Mouse (Mus musculus) adrenal gland (tissue): ENCODE data around the gene Popdc3.
"Not testable (repeated sequence)": the region's sequence is repeated elsewhere in the genome, so short reads cannot be mapped to it uniquely, and the experiment has no call there.

Experiments
- intact Hi-C: fragments of 180-260 bp; cut with DNase I; formaldehyde crosslinking; loops from one replicate; pipeline ENCODE4 v1.15.1; 2025

Gene Popdc3

DNA sequence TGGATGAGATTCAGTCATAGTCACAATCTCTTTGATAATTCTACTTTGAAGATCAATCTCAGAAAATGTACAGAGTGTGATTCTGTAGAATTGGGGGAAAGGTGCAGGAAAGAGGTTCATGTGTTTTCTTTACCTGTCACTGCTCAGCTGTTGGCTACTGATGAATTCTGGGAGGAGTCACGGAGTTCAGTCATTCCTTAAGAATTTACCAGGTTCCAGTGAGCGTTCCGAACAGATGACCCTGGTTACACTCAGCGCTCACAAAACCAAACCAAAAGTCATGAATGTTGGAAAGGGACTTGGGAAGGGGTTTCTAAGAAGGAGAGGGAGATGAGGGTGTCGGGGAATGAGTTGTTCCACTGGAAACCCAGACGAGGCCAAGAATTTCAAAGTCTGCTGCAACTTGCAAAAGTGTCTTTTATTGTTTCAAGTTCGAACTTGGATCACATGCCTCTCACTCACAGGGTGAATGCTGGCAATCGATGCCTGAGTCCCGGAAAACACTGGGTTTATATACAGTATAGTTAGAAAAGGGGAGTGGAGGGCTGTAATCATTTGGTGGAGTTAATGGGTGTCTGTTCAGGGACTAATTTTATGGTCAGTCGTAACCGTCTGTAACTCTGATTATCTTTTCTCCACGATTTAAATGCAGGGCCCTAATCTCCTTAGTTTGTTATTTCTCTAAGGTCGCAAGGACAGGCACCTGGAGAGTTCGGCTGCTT, 125.6 kb downstream of the Popdc3 start:
- intact Hi-C loops, result no loop called here

DNA sequence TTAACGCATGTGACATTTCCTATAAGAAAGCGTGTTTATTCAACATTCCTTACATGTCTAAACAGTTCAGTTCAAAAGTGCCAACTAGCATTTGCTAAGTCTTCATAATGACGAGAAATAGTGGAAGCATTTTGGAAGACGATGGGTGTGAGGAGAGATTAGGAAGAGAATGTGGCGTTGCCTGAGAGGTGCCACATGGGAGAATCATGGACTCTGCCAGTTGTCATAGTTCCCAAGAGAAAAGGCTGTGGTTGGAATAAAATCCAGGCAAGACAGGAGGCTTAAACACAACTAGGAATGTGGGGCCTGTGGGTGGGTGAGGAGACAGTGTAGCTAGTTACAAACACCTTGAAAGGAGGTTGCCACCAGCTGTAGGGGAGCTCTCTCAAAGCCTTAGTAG, 127.3 kb downstream of the Popdc3 start:
- intact Hi-C loops, result no loop called here

DNA sequence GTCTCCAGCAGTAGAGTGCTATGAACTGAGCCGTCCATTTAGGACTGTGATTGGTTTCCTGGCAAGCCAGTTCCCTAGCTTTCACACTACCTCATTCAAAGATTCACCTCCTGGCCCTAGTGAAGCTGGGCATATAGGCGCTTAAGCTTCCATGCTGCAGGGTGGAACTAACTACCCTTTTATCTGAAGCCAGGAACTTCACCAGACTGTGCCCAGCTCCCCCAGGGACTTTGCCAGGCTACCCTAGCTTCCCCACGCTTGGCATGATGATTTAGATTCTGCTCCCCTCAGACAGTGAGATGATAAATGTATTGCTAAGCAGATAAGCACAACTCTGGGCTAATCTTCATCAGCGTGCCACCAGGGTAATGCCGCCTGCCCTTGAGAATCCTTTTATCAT, 133.2 kb downstream of the Popdc3 start:
- intact Hi-C loops, result no loop called here

DNA sequence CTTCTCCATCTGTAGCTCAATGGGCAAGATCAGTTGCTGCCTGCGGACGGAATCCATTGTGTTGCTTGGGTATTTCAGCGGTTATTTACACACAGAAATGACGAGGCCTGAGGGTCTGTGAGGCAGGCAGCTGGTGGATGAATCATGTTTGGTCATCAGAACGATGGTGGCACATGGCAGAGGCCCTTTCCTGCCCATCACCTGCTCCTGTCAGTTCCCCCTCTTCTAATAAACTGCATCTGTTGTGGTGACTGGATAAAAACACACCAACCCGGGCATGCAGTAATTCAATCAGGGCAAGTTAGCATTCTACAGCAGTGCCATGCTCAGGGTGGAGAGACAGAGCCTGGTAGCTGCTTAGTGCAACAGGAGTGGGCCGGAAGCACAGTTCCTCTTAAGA, 133.7 kb downstream of the Popdc3 start:
- intact Hi-C loops, result no loop called here

DNA sequence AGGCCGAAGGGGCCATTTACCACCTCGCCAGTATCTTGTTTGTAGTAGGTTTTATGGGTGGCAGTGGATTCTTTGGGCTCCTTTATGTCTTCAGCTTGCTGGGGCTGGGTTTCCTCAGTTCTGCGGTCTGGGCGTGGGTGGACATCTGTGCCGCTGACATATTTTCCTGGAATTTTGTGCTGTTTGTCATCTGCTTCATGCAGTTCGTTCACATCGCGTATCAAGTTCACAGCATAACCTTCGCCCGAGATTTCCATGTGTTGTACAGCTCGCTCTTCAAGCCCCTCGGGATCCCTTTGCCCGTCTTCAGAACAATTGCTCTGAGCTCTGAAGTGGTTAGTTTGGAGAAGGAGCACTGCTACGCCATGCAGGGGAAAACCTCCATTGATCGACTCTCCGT, 137.0 kb downstream of the Popdc3 start:
- intact Hi-C loops, result no loop called here

DNA sequence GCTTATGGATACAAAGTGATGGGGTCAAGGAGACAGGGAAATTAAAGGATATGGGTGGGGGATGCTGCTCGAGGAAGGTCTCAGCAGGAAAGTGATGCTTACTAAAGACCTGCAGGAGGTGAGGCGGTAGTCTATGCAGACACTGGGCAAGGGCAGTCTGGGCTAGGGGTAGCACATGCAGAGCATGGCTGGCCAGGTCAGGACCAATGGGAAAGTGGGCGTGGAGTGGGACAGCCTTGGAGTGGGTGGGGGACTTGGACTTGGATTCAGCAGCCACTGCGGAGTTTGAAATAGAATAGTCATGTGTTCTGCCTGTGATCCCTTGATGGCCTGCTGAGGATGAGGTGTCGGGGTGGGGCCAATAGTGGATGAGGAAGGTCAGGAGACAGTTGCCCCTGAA, 141.0 kb downstream of the Popdc3 start:
- intact Hi-C loops, result no loop called here

DNA sequence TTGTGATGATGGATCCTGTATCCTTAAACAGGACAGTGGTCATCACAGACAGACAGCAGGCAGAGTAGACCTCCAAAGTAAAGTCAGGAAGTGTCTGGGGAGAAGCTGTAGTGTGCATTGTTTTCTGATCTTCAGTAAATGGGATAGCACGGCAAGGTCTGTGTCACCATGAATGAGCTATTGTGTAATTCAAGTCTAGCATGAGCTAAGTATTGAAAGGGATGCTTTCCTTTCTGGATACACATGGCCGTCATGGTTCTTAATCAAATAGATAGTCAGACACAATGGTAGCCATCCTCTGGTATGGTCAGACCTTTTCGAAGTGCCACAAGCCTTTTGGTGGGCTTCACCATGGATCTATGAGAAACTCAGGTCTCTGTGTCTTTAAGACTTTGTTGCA, 142.4 kb downstream of the Popdc3 start:
- intact Hi-C loops, result no loop called here

DNA sequence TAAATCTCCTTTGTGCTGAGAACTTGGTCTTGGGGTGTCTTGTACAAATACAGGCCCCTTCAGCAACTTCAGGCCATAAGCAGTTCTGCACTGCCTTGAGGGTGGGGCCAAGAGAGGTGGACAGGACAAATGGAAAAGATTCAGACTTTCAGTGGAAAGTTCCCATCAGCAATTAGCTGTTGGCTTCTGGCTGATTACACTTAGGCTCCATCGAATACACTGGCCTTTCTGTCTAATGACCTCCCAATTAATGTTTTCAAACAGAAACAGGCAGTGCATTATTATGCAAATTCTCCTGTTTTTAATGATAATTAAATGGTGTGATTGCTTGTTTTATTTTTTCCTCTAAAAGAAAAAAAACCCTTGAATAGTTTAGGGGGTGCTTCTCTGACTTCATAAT, 146.3 kb downstream of the Popdc3 start:
- intact Hi-C loops, result no loop called here

DNA sequence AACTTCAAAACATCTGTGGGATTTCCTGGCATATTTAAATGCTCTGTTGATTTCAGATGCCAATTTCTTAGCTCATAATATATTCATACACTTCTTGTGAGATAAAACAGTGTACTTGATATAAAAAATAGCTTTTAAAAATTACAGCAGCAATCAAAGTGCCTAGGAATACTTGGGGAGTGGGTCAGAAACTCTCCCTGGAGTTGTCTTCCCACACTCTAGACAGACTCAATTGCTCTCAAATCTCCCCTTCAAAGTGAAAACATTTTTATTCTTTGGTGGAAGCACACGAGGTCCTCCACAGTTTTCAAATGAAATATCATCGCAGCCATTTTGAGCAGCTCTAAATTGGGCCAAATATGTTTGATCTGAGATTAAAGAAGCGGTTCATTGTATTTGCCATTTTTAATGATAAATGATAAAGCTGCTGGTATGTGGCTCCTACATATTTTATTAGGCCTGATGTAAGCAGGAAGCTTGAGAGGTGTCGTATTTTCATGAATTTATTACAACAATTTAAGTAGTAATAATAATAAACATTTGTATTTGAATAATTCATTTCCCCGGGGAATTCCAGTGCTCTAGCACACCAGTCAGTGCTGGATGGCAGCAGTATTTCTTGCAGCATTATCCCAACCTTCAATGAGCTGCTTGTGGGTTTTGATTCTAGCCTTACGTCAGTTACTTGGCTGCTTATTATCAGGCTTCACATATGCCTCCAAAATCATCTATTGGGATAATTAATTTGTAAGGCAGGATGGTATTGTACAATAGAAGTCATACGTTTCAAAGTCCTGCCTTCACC, 150.5 kb downstream of the Popdc3 start:
- intact Hi-C loops, result no loop called here

DNA sequence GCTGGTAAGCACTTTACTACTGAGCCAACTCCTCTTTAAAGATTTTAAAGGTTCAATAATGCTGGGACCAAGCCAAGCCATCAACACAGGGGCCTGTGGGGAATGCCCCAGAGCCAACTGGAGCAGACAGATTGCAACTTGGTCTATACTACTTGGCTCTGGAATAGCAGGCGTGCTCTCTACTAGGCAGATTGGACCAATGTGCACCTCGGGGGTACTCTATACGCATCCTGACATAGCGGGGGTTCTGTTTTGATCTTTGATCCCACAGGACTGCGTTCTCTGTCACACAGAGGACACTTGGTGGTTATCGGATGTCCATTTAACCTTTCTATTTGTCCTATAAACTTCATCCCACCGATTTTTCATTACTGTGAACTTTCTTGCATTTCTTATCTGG, 157.0 kb downstream of the Popdc3 start:
- intact Hi-C loops, result no loop called here

DNA sequence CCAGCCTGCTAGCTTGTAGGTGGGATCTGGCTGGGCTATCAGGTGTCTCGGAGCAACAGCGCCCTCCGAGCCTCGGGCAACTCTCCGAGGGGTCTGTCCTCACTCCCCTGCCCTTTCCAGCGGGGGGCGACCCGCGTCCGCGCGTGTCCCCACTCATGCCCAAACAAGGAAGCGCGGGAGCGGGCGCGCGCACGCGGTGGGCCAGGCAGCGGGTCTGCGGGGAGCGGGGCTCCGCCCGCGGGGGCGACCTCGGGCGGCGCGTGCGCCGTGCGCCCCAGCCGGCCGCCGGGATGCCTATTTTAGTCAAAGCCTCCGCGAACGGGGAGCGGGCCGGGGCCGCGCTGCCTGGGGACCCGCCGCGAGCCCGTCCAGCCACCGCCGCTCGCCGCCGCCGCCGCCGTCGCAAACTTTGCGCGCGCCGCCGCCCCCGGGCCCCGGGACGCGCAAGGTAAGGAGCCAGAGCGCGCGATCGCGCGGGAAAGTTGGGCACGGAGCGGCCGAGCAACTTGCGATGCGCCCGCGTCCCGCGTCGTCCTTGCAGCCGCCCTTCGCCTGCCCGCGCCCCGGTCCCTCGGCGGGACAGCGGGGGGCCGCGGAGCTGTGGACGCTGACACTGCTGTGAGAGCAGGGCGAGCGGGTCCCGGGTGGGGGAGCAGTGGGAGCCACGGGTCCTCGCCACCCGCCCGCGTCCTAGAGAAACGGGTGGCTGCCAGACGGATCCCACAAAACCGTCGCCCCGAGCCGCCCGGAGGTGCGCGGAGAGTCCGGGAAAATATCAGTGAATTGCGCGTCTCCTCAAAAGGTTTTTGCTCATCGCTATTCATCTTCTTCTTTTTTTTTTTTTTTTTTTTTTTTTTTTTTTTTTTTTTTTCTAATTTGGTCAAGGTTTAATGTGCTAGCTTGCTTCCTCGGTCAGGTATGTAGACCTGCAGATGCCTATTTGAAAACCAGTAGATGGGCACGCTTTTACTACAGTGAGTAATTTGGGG, 157.8 kb downstream of the Popdc3 start, which contains the start of gene Bves:
Gene Bves (plus strand): TSS at position 339 of the 989 bp plus-strand sequence.
- intact Hi-C loops, result no loop called here

DNA sequence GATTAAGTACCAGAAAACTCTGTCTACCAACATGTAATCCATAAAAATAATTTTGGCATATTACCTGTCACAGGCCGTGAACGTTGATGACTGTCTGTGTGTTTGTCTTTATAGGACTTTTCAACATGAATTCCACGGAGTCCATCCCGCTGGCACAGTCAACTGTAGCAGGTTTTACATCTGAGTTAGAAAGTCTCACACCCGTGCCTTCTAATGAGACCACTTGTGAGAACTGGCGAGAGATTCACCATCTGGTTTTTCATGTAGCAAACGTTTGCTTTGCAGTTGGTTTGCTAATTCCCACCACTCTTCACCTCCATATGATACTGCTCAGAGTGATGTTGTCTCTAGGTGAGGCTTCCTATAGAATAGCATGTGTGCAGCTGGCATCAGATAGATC, 161.2 kb downstream of the Popdc3 start:
- intact Hi-C loops, result no loop called here

DNA sequence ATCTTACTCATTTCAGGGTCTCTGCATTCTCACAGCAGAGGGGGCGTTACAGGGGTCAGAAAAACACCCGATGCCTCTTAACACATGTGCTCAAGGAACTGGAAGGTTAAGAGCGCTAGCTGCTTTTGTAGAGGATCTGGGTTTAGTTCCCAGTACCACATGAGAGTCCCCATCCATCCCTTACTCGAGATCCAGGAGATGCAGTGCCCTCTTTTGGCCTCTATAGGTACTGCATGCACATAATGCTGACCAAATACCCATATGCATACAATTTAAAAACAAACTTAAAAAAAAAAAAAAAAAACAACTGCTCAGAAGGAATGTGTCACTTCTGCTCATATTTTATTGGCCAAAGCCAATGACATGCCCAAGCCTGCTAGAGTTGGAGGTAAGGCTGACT, 166.5 kb downstream of the Popdc3 start:
- intact Hi-C loops, result no loop called here

DNA sequence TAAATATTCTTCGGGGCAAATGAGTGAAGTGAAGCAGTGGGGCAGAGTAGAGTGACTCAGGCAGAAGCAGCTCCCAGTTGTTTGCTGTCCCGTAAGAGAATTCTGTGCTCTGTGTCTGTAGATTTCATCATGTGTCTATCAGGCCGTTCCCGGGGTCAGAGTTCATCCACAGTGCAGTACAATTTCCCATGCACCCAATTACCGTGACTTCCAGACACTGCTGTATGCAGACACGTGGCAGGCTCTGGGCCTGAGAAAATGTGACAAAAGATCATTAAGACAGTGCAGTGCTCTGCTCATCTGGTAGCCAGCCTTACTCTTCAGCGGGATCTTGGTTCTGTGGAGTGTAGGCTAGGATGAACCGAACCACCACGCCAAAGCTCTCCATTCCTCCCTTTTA, 167.3 kb downstream of the Popdc3 start:
- intact Hi-C loops, result no loop called here

DNA sequence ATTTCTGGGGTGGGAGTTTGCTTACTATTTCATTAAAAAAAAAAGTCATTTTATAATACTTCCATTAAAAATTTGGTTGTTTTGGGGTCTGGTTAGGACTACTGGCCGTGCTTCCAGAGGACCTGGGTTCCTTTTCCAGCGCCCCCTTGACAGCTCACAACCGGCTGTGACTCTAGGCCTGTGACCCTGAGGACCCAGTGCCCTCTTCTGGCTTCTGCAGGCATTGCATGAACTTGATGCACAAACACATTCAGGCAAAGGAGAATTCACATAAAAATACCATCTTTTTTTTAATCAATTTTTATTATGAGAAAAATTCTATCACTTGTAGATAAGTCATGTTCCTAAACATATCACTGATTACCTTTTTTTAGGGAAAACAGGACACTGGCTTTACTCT, 170.2 kb downstream of the Popdc3 start:
- intact Hi-C loops, result not testable (repeated sequence)

DNA sequence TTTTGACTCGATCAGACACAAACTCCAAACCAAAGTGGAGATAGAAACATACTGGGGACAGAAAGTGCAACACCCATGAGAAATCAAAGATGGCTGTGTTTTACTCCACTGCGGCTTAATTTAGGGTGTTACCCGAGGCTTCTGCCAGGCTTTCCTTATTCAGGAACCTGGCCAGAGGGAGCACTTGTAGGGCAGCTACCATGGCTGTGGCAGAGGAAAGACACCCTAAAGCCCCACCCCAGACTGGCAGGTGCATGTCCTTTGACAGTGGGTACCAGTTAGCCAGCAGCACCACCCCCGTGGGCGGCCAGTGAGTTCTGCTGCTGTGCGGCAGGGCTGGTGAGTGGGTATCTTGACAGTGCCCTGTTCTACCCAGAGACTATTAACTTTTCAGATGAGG, 178.2 kb downstream of the Popdc3 start:
- intact Hi-C loops, result no loop called here

DNA sequence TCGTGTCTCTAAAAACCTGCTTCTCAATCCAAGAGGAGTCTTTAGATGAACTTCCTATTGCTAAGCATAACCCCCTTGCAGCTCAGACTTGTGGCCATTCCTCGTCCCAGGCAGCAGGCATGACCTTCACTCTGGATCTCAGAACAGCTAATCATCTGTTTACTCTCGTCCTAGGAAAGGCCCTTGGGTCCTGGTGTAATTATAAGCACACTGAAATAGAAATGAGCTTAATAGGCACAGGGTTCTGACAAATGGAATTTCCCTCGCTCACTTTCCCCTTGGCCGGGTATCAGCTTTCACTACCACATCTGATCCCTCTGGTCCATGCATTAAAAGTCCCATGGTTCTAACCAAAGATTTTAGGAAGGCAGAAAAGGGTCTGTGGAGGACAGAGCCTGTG, 185.5 kb downstream of the Popdc3 start:
- intact Hi-C loops, result no loop called here

DNA sequence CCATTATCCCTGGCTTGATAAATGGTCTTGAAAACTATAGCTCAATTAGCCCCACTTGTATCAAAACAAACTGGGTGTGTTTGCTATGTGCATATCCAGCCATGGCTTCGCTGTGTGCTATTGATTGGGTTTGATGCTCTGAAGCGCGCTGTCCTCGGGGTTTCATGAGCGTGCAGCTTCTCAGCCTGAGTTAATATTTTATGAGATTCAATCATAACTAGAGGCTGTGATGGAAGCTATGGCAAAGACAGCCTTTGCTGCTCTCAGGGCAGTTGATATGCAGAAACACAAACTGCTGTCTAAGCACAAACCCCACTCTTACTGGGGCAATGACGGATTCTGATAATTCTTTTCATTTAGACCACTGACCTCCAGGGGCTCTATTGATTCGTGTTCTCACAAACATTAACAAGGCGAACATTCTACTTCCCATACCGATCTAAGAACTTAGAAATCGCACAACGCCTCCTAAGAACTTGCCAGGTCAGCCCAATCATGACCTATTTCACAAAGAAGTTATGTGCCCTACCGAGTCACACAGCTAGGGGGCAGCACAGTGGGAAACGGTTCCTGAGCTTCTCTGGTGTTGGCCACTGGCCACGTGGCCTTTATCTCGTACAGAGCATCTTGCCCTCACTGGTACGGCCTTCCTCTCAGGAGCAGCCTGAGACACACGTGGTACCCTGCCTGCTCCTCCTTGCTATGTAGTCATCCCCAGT, 189.2 kb downstream of the Popdc3 start:
- intact Hi-C loops, result no loop called here
